Mouse (Mus musculus) layer of hippocampus, adult 9-10 months (tissue): Measurements from ENCODE around the gene Ube2d1.

Source experiments
- DNase-seq: peaks from one replicate; pipeline ENCODE4 v3.0.0; 2022; ENCODE audit warnings: low spot score

The Ube2d1 gene

DNA sequence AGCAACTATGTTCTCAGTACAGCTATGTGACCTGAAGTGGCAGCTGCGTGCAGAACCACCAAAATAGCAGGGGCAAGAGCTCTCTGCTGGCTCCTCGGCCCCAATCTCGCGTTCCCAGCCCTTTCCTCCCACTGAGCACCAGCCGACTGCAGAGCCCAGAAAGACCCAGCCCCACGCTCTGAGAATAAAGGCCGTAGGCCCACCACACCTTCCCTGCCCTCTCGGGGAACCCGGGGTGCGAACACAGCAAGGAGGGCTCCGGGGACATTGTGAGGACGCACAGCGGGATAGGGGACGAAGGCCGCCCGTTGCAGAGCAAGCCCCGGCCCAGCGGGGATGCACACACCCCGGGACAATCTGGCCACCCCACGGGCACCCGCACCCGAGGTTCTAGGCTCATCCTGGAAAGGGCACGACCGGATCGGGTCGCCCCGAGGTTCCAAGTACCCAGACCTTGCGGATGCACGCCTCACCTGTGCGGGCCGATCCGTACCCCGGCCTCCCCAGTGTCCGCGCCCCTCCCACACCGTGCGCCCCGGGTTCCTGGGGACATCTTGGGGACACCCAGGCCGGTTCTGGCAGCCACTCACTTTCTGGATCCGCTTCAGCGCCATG lies 444 bp downstream of the Ube2d1 start:
- no peak for DNase-seq

GRCm38 (mm10) chr10:71284131-71284510 lies 941 bp downstream of the Ube2d1 start:
- no peak for DNase-seq

DNA sequence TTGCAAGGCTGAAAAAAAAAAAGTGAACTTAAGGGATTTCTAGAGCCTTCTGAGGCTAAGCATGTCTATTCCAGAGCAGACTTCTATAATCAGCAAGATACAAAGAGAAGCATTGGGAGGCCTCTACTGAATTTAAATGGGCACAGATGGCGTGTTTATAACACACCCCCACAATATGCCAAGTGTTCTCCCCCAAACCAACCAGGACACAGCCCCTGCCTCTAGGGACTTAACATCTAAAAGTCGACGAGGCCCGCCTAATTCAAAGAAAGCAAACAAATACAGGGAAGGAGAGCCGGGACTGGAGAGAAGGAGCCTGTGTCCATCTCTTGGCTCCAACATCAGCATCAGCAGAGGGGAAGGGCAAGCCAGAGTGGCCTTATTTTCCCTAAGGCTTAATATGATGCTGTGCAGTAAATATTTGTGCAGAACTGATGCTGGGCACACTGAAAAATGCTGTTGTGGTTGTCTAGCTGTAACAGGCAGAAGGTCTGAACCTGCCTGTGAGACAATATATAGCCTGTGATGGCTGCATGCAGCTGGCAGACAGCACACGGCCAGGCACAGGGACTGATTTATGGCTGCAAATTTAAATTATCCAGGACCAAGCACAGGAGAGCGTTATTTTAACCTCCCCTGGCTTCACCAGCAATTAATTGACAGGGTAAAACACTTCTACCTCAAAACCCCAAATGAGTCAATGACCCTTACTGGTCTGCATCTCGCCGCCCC lies 11.9 kb downstream of the Ube2d1 start:
- peak; percentile 54 for DNase-seq

DNA sequence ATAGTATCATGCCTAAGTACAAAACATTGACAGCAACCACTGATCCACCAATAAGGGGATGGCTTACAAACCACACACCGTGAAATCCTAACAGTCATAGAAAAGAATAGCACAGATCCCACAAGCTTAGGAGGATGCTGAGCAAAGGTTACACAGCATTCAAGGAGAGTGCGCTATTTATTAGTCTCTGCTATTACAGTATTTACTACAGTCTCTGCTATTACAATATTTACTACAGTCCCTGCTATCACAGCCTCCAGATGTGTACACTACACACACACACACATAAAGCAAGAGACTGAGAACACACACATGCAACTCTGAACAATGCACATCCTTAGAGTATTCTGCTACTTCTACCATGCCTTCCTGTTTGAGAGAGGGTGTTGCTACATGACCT lies 17.1 kb downstream of the Ube2d1 start:
- DNase-seq = no peak

DNA sequence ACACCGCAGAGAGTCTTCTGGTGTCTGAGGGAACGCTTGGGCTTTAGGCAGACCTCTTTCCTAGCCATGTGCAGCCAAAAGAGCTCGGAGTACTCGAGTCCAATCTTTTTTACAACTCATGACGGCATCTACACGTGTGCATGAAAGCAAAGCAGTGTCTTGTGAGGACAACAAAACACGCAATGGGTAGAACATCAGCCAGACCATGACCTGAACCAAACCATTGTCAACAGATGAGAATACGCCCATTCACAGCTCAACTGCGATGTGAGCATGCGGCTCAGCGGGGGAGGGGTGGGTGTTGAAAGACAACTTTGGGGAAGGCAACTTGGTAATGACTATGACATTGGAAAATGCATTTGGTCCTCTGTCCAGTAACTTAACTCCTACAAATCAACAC lies 17.6 kb downstream of the Ube2d1 start:
- DNase-seq = peak; percentile 41

- DNase-seq = no peak
Observed at GRCm38 (mm10) chr10:71265067-71265466, 20.0 kb downstream of the Ube2d1 start.

- DNase-seq = no peak
Observed at GRCm38 (mm10) chr10:71261637-71262036, 23.4 kb downstream of the Ube2d1 start.

DNA sequence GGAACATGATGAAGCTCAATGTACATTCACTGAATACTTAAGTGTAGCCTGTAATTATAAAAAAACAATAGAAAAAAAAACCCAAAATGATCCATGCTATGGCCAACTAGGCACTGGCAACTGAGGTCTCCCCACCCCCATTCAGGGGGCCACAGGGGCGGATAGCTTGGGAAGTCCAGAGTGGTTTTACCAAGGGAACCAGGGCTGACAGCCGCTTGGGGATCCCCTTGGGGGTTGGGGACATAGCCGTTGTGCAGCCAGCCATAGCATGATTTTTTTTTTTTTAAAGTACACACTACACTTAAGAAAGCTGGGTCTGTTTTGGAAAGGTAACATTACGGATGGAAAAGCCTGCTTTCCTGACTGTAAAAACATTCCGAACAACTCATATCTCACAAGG lies 26.1 kb downstream of the Ube2d1 start:
- no peak for DNase-seq

- no peak for DNase-seq
Observed at GRCm38 (mm10) chr10:71258516-71258915, 26.5 kb downstream of the Ube2d1 start.

DNA sequence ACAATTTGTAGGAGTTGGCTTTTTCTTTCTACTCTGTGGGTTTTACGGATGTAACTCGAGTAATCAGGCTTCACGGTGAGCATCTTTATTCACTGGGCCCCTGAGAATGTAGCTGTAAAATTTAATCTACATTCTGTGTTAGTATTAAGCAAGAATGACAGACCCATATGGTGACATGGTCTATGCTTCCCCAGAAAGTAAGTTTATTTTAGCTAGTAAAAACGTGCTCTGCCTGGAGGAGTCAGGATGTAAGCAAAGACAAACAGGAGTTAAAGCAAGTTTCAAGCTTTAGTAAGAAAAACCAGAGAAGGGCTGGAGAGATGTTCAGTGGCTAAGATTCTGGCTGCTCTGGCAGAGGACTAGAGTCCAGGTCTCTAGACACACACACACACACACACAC lies 31.9 kb downstream of the Ube2d1 start:
- no peak for DNase-seq

GRCm38 (mm10) chr10:71252421-71252820 lies 32.6 kb downstream of the Ube2d1 start:
- no peak for DNase-seq

DNA sequence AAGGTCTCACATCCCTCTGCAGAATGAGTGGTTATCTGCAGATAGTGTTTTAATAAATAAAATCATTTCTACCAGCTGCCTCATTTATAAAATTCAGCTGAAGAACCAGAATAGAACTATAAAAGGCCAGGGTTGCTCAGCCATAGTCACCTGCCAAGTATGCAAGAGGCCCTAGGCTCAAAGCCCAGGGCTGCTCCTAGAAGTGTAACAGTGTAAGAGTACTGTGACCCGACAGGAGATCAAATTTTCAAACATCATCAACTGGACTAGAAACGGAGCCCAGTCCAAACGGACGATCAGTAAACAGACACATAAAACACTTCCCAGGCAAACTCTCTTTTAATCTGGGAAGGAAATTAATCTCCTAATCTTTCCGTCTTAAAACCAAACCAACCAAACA lies 33.2 kb downstream of the Ube2d1 start:
- DNase-seq = no peak

GRCm38 (mm10) chr10:71251256-71251655 lies 33.8 kb downstream of the Ube2d1 start:
- DNase-seq = no peak

- peak; percentile 67 for DNase-seq
Observed at GRCm38 (mm10) chr10:71250472-71250871, 34.6 kb downstream of the Ube2d1 start.

DNA sequence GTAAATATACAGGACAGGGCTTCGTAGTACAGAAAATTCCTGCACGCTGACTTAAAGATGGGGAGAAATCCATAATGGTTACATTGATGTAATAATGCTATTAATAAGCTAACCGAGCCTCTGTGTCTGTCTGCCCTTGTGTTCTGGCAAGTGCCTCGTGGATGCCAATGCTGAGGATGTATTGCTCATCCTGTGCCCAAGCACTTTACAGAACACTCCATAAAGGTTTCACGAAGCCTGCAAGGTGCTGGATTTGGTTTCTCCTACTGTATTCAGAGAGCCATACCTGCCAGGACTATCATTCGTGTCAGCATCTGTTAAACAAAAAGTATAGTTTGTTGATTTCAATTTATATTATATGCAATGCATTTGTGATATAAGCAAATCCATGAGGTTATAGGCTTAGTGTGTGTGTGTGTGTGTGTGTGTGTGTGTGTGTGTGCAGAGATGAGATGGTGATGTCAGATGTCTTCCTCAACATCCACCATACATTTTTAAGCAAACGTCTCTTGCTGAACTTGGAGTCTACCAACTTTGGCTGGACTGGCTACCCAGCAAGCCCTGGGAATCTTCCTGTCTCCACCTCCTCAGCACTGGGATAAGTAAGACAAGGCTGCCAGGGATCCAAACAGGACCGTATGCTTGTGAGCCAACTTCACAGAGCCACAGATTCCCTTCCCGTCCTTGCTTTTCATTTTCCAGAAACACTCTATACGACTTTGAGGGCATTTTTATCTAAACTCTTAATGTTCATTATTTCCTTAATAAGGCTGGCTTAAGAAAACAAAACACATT lies 35.8 kb downstream of the Ube2d1 start:
- DNase-seq = no peak

- DNase-seq = no peak
Observed at GRCm38 (mm10) chr10:71246956-71247355, 38.1 kb downstream of the Ube2d1 start.

- DNase-seq = no peak
Observed at GRCm38 (mm10) chr10:71239479-71240120, 45.5 kb downstream of the Ube2d1 start.

DNA sequence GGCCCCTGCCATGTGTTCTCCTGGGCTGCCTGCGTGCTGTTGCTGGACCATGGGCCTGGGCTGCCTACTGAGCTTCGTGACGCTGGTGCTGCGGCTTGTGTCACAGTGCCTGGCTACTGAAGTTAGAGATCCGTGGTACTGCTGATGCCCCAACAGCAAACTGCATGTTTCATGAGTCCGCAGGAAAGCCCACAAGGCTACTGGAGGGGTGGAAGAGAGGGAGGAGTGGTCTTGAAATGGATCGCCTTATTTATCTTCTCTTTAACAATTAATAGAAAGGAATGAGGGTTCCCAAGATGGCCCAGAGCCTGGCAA lies 46.9 kb downstream of the Ube2d1 start, which contains the start of gene Tfam:
Gene Tfam (minus strand): TSS at position 41 of the 315 bp plus-strand sequence.
- DNase-seq = no peak

GRCm38 (mm10) chr10:71237516-71238239 lies 47.4 kb downstream of the Ube2d1 start:
- peak; percentile 72 for DNase-seq

GRCm38 (mm10) chr10:71234071-71234470 lies 51.0 kb downstream of the Ube2d1 start:
- DNase-seq = no peak

DNA sequence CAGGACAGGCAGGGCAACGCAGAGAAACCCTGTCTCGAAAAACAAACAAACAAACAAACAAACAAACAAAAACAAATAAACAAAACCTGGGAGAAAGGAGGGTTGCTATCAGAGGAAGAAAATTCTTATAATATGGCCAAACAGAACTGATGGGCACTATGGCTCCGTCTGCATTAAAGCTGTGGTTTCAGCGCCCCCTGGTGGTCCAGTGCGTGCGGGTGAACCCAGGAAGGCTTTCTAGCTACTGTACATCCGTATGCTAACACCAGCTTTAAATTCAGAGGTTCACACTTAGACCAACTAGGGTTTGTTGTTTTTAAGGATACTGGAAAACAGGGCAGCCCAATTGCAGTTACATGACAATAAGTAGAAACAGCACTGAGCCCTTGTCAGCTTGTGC lies 59.2 kb downstream of the Ube2d1 start:
- DNase-seq = peak; percentile 83

DNA sequence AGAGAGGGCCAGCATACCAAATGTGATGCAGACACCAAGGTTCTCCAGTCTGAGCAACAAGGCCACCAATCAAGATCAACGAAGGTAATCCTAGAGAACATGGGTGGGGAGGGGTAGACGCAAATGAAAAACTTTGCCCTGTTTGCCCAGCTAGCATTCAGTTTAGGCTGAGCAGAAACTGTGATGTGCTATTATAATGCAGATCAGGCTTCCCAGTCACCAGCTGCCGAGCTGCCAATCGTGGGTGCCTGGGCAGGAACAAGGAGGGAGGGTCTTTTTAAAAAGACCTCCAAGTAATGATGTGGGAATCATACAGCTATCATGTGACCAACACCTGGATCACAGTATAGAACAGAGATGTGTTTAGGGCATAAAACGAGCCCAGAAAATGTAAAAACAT lies 62.0 kb downstream of the Ube2d1 start:
- no peak for DNase-seq
